Mouse (Mus musculus): ENCODE measurements around the gene Tfap4. TPM values are rescaled to one million over a fixed set of nuclear protein-coding genes. Genes with fewer than 3 reads are reported as not detected.

The Tfap4 gene
- polyA plus RNA-seq, 1 experiment from 2014 or later = 22.6 TPM

DNA sequence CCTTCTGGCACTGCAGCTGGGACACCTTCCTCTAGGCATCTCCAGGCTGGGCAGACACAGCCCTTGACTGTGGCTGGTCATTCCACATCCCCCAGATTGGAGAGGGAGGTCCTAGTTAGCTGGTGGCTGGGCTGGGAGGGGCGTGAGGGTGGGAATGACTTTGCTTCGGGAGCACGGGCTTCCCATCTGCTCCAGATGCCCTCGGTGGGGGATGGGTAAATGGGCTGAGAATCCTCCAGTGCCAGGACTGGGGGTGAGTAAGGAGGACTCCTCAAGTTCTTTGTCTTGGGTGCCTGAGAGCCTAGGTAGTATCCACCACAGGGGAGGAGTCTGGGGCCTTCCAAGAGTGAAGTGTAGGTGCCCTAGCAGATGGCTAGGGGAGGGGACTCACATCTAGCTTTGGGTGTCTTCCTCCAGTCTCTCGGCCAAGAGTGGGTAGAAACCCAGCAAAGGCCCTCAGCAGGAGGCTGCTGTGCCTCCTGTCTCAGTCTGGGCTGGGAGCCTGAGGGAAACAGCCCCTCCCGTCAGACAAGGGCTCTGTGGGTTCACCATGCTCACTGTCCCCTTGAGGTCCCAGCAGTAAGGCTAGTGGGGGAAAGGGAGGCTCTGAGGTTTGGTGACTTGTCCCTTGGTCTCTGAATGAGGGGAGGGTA, 39.4 kb upstream of the Tfap4 start:
- H3K36me3 ChIP-seq (replicated peaks) = no peaks in the 10 kb centered on the region
- H3K9me3 ChIP-seq = no peaks in the 10 kb centered on the region
- 34% methylated on average over 6 of the region's 6 CpGs for WGBS
- H3K27me3 ChIP-seq = no peaks in the 10 kb centered on the region
- no peak overlapping the region for H3K4me3 ChIP-seq (replicated peaks)
- H3K4me2 ChIP-seq = peak overlapping the region; percentile 93
- H3K4me1 ChIP-seq = peaks cover 87% of the 10 kb centered on the region
- H3K9ac ChIP-seq = no peak overlapping the region
- peak overlapping the region; percentile 70 for H3K27ac ChIP-seq
- ATAC-seq (ENCODE audit: low FRiP score) = no peak

DNA sequence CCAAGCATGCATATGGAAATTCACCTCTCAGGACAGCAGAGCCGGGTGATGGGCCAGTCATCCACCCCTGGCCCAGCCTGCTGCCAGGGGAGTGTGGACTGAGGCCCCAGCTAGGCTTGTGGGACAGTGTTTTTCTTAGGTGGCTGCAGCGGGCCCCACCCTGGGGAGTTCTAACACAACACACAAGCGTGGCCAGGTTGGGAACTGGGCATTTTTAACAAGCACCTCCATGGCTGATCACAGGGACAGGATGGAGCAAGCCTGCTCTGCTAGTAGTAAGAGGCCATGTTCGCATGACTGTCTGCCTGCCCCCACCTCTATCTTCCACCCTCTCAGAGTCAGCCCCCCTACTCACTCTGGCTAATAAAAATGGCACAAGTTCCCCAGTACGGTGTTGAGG, 38.4 kb upstream of the Tfap4 start:
- H3K9me3 ChIP-seq = no peaks in the 10 kb centered on the region
- H3K9ac ChIP-seq = 0 out of 2 replicates have a peak overlapping the region, but pooled peaks have one; percentile 21
- peak overlapping the region; percentile 93 for H3K4me2 ChIP-seq
- H3K27me3 ChIP-seq = no peaks in the 10 kb centered on the region
- H3K4me1 ChIP-seq = peaks cover 87% of the 10 kb centered on the region
- no peak overlapping the region for H3K4me3 ChIP-seq (replicated peaks)
- no peak for ATAC-seq (ENCODE audit: low FRiP score)
- 80% methylated on average over 5 of the region's 5 CpGs for WGBS
- no peaks in the 10 kb centered on the region for H3K36me3 ChIP-seq (replicated peaks)
- peak overlapping the region; percentile 63; the same call in 1 of the 2 replicates for H3K27ac ChIP-seq

DNA sequence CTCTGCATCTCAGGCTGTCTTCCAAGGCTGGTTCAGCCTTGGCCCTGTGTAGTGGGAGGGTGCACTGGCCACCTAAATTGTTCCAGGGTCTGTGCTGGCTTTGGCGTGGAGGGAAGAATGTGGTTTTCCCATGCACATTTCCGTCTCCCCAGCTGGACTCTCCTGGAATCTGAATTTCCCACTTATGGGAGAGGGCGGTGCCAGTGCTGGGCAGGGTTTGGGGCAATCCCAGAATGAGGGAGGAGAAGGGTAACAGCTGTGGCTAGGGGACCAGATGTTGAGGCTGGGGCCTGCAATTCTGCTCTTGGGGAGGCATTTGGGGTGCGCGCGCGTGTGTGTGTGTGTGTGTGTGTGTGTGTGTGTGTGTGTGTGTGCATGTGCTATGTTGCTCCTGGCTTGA, 37.6 kb upstream of the Tfap4 start:
- Histone ChIP-seq H3K27me3 (no peaks in the 10 kb centered on the region), H3K4me2 (peak overlapping the region; percentile 93), H3K9ac (peak overlapping the region; percentile 21; the same call in 1 of the 2 replicates), H3K4me3 (replicated peaks) (no peak overlapping the region), H3K27ac (peak overlapping the region; percentile 63; the same call in 1 of the 2 replicates), H3K36me3 (replicated peaks) (no peaks in the 10 kb centered on the region), H3K9me3 (no peaks in the 10 kb centered on the region), H3K4me1 (peaks cover 87% of the 10 kb centered on the region)
- no peak for ATAC-seq (ENCODE audit: low FRiP score)
- 56% methylated on average over 7 of the region's 7 CpGs for WGBS

DNA sequence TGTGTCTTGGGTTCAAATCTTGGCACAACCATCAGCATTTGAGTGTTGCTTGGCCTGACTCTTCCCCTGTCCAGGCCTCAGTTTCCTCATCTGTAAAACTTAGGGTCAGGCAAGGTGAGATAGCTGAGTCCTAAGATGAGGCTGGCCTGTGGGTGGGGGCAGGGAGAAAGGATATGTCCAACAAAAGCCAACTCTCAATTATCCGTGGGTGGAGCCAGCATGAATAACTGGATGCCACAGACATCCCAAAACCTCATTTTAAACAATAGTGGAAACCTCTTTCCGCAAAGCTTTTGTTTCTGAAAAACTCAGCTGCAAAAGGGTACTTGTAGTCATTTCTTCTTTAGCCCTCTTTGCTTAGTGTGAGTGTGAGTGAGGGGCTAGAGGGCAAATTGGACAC, 37.2 kb upstream of the Tfap4 start:
- Histone ChIP-seq H3K4me1 (peaks cover 82% of the 10 kb centered on the region), H3K9me3 (no peaks in the 10 kb centered on the region), H3K9ac (peak overlapping the region; percentile 21; the same call in 1 of the 2 replicates), H3K4me3 (replicated peaks) (peak overlapping the region; percentile 90), H3K4me2 (peak overlapping the region; percentile 93), H3K36me3 (replicated peaks) (no peaks in the 10 kb centered on the region), H3K27ac (peak overlapping the region; percentile 97; the same call in 1 of the 2 replicates), H3K27me3 (no peaks in the 10 kb centered on the region)
- ATAC-seq (ENCODE audit: low FRiP score) = no peak
- 31% methylated on average over 2 of the region's 2 CpGs for WGBS

DNA sequence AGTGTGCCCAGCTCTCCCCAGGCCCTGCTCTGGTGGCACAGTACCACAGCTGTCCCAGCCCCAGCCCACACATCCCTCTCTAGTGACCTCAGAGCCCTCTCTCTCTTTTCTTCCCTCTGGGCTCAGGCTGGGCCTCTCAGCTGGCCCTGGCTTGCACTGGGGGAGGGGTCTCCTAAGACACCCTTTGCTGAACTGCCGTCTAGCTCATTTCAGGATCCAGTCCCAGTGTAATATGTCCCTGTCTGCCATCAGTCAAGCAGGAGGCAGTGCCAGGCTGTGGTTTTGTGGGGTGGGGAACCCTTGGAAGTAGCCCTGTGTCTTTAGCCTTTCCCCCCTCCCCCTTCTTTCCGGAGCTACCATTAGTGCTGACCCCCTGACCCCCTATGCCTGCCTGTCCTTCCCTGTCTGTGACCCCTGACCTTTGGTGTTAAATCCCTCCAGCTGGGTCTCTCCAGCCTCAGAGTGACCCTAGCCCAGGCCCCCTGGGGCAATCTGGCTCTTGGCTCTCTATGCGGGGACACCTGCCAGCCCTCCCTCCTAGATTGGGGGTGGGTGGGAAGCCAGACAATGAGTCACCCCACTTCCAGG, 36.6 kb upstream of the Tfap4 start:
- H3K9ac ChIP-seq = peak overlapping the region; percentile 92
- H3K4me2 ChIP-seq = peak overlapping the region; percentile 93
- H3K9me3 ChIP-seq = no peaks in the 10 kb centered on the region
- no peaks in the 10 kb centered on the region for H3K27me3 ChIP-seq
- H3K27ac ChIP-seq = peak overlapping the region; percentile 97
- H3K36me3 ChIP-seq (replicated peaks) = no peaks in the 10 kb centered on the region
- H3K4me3 ChIP-seq (replicated peaks) = peak overlapping the region; percentile 90
- 0% methylated on average over 3 of the region's 3 CpGs for WGBS
- H3K4me1 ChIP-seq = peaks cover 79% of the 10 kb centered on the region
- peak; percentile 7; the same call in 1 of the 2 replicates for ATAC-seq (ENCODE audit: low FRiP score)

DNA sequence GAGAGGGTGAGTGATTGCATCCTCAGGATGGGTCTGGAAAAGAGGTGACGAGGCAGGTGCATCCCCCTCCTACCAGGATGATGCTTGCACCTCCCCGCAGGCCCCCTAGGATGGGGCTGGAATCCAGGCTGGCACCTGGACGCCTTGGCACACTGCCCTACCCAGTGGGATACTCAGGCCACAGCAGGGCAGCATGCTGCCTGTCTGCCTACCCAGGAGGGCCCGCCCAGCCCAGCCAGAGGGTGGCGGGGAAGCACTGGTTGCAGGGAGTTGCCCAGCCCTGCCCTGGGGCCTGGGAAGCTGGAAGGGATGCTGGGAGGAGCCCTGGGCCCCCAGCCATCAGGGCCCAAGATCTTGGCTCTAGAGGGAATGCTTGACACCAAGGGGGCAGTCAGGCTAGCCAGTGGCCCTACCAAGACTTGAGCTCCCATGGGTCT, 35.9 kb upstream of the Tfap4 start:
- H3K4me3 ChIP-seq (replicated peaks) = peak overlapping the region; percentile 90
- H3K36me3 ChIP-seq (replicated peaks) = peaks cover 3% of the 10 kb centered on the region; the same call in 1 of the 2 replicates
- peak overlapping the region; percentile 93 for H3K4me2 ChIP-seq
- H3K9me3 ChIP-seq = no peaks in the 10 kb centered on the region
- H3K4me1 ChIP-seq = peaks cover 73% of the 10 kb centered on the region
- H3K9ac ChIP-seq = peak overlapping the region; percentile 92
- H3K27ac ChIP-seq = peak overlapping the region; percentile 97
- 2% methylated on average over 5 of the region's 5 CpGs for WGBS
- peak; percentile 21; the same call in 1 of the 2 replicates for ATAC-seq (ENCODE audit: low FRiP score)
- no peaks in the 10 kb centered on the region for H3K27me3 ChIP-seq

DNA sequence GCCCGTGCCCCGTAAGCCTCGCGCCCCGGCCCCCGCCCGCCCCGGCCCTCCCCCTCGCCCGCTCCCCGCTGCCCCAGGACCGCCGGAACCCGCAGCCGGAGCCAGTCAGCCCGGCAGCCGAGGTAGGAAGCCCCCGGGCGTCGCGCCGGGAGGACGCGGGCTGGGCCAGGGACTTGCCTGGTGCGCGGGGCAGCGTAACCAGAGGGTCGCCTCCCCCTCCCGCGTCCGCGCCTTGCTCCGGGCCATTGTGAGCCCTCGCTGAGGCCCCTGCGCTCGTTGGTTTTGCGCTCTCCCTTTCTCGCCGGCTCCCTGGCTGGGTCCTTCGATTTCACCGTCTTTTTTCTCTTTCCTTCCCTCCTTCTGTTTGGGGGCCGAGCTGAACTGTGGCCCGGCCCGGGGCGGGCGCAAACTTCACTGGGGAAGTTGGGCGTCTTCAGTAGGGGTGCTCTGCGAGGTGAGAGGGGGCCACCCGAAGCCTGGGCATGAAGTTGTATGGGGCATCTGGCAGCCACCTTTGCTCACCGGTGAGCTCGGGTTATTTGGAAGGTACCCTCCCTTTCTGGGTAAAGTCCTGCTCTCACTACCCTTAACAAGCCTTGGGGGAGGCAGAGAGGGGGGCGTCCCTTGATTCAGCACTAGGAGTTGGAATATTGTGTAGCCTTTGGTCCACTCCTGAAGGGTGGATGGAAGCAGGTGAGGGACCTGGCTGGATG, 35.3 kb upstream of the Tfap4 start:
- Histone ChIP-seq H3K4me1 (peaks cover 67% of the 10 kb centered on the region), H3K9ac (peak overlapping the region; percentile 92), H3K4me2 (peak overlapping the region; percentile 93), H3K4me3 (replicated peaks) (peak overlapping the region; percentile 90), H3K36me3 (replicated peaks) (peaks cover 6% of the 10 kb centered on the region; the same call in 1 of the 2 replicates), H3K9me3 (no peaks in the 10 kb centered on the region), H3K27me3 (no peaks in the 10 kb centered on the region), H3K27ac (peak overlapping the region; percentile 97)
- under 1% methylated on average over 48 of the region's 52 CpGs for WGBS
- ATAC-seq (ENCODE audit: low FRiP score) = peak; percentile 64; the same call in 1 of the 2 replicates

DNA sequence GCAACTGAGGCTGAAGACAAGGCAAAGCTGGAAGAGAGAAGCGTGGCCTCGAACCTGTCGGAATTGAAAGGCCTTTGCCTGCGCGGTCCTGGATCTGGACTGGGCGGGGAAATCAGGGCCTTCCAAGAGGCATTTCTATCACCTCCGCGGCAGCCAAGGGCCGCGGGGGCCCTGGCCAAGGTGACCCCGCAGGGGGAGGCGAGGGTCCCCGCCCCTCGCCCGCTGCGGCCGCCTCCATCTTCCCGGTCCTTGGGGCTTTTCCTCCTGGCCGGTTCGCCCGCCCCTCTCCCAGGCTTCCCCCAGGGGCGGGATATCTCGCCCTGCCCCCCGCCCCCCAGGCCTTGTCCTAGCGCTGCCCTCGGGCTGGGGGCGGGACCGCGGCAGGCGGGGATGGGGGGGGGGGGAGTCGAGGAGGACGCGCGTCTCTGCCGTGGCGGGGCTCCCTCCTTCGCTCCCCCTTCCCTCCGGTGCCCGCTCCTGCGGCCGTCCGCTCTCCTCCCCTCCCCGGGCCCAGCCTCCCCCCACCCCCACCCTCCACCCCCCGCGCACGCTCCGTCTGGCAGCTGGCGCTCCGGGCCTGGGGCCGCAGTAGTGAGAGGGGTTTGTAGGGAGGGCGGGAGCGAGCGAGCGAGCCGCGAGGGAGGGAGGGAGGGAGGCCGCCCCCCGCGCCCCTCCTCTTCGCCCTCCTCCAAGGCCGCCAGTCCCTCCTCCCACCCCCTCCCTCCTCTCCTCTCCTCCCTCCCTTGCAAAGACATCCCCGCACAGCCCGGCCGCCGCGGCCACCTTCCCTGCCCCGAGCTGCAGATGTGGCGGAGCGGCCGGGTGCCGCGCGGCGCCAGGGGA, 34.5 kb upstream of the Tfap4 start, which contains the start of gene Glis2:
Gene Glis2 (plus strand): TSS at position 743 of the 843 bp plus-strand sequence.
- Histone ChIP-seq H3K4me3 (replicated peaks) (peak within 1 kb of the TSS; percentile 90), H3K27me3 (no peaks in the 10 kb centered on the region), H3K4me1 (peaks cover 59% of the 10 kb centered on the region), H3K36me3 (replicated peaks) (peaks cover 6% of the 10 kb centered on the region; the same call in 1 of the 2 replicates), H3K9ac (peak within 1 kb of the TSS; percentile 92), H3K4me2 (peak within 1 kb of the TSS; percentile 93), H3K9me3 (no peaks in the 10 kb centered on the region), H3K27ac (peak within 1 kb of the TSS; percentile 97)
- ATAC-seq (ENCODE audit: low FRiP score) = peak; percentile 88
- WGBS = under 1% methylated on average over 36 of the region's 74 CpGs

DNA sequence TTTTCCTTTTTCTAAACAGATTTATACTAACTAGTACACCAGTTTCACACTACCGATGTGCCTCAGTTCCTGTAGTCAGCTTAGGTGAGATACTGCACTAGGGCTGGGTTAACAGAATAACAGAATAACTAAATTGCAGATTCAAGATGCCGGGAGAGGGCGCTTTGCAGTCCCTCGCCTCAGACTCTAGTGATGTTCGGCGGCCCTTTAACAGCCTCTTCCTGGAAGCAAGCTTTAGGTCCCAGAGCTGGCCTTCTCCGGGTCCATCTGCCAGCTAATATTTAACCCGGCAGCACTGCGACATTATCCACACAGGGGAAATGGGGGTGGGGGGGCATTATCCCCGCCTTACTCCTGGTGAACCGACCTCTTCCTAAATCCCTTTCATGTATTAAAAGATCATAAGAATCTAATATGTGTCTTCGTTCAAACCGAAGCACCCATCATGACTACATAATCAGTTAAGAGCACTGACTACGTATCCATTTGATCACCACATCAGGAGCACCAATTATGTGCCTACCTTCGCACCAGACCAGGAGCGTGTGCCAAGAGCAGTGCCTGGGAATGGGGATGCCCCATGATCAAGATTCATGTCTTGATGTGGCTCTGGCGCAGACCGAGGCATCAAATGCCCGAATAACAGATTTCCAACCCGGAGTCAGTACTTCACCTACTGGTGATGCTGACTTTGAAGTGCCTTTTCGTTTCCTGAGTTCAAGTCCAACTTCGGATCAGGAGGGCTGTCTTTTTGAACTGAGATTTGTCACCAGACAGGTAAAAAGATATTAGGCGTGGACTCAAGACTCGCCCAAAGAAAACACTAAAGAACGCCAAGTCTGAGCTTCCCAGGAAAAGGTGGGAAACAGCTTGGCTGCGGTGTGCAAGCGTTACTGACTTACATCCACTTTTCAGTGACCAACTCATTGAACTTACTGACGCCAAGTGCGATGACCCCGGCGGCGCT, 33.5 kb upstream of the Tfap4 start:
- H3K9ac ChIP-seq = peak overlapping the region; percentile 92; the same call in 1 of the 2 replicates
- H3K4me1 ChIP-seq = peaks cover 49% of the 10 kb centered on the region
- H3K27ac ChIP-seq = peak overlapping the region; percentile 97
- peaks cover 6% of the 10 kb centered on the region; the same call in 1 of the 2 replicates for H3K36me3 ChIP-seq (replicated peaks)
- peak overlapping the region; percentile 93 for H3K4me2 ChIP-seq
- H3K9me3 ChIP-seq = no peaks in the 10 kb centered on the region
- 15% methylated on average over 32 of the region's 32 CpGs for WGBS
- no peak for ATAC-seq (ENCODE audit: low FRiP score)
- H3K27me3 ChIP-seq = no peaks in the 10 kb centered on the region
- peak overlapping the region; percentile 90 for H3K4me3 ChIP-seq (replicated peaks)

DNA sequence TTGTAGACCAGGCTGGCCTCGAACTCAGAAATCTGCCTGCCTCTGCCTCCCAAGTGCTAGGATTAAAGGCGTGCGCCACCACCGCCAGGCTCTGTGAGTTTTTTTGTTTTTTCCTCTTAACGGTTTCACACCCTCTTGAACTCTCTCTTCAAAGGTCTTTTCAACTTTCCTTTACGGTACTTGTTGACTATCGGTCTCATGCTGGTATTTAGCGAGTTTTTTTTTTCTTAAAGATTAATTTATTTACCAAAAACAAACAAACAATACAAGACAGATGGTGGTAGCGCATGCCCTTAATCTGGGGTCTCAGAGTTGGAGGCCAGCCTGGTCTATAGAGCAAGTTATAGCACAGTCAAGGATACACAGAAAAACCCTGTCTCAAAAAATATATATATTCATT, 30.6 kb upstream of the Tfap4 start:
- Histone ChIP-seq H3K27ac (no peak overlapping the region), H3K27me3 (no peaks in the 10 kb centered on the region), H3K4me3 (replicated peaks) (no peak overlapping the region), H3K4me2 (no peak overlapping the region), H3K9ac (no peak overlapping the region), H3K9me3 (no peaks in the 10 kb centered on the region), H3K36me3 (replicated peaks) (peaks cover 6% of the 10 kb centered on the region; the same call in 1 of the 2 replicates), H3K4me1 (peaks cover 37% of the 10 kb centered on the region)
- WGBS = 98% methylated on average over 9 of the region's 9 CpGs
- ATAC-seq (ENCODE audit: low FRiP score) = no peak
